Mouse (Mus musculus) T-cell, adult 66 days (primary cell): ENCODE results near the gene Naaa. TPM values are rescaled to one million over a fixed set of nuclear protein-coding genes. Genes with fewer than 3 reads are reported as not detected.

Experiments used
- total RNA-seq, 2 experiments: library from RNA; stranded (reverse); gene quantifications; 3 replicates in 1 of 2; 4 replicates in 1 of 2; pipeline ENCODE4 v1.2.4; 2023

Gene Naaa
- 1 to 10 TPM; 6.4 to 7.4 TPM for total RNA-seq

DNA sequence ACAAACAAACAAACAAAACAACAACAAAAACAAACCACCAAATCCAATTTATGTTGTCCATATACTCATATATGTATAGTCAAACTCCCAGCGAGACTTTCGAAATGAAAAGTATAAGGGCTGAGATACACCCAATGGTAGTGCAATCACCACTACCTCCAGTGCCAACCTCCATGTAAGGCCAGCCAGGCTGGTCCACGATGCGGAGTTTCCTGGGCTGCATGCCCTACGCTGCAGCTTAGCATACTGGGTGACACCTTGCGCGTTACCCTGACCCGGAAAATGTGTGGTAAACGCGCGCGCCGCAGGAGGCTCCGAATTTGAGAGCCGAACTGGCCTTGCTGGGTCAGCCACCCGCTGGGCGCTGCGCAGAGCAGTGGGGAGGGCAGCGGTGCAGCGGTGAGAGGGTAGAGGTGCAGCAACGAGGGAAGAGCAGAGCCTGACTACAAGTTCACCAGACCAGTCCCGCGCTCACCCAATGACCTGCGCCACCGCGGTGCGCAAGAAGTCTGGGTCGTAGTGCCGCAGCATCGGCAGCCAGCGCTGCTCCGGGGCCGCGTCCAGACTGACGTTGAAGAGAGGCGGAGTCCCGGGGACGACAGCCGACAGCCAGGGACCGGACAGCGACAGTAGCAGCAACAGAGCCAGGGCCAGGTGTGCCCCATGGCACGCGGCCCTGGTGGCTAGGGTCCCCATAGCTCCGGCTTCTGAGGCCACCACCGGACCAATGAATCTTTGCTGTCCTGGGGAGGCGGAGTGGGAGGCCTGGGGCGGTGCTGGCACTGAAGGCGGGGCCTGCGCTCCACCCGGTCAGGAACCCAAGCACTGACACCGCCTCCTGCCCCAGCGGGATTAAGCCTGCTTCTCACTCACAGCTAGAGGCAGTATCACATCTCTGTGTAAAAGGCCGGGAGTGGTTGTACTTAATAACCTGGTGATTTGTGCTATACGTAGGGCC lies at the start of gene Naaa:
TSS of gene Naaa (minus strand) at position 734 of the 958 bp plus-strand sequence.

DNA sequence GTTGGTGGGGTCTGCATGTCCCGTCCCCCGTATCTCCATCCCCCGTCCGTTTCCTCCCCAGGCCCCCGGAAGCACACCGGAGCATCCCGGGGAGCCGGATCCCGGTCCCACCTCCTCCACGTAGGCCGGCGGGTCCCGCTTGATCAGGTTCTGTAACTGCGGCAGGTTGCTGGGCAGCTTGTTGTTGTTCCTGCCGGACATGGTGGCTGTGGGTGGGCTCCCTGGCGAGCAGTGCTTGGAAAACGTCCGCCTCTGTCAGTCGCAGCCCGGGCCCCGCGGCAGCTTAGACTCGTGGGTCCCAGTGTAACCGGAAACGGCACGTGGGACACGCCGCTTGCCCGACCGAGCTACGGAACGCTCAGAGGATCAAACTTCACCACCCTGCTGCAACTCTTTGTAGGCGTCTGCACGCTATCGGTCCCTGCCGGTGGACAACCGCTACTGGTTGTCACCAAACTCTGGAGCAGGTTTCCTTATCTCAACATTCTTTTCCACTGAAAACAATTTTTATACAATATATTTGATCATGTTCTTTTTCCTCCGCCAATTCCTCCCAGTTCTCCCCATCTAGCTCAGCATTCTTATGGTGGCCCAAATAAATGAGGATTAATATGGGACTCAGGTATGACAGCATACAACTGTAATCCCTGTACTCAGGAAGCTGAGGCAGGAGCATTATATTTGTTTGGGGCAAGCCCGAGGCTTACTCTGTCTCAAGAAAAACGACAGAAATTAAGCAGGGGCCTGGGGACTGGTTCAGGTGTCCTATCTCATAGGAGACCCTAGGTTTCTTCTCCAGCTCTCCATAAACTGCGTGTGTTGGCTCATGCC lies 31.9 kb upstream of the Naaa start, which contains the start of gene Sdad1:
TSS of gene Sdad1 (minus strand) at position 799 of the 831 bp plus-strand sequence.

DNA sequence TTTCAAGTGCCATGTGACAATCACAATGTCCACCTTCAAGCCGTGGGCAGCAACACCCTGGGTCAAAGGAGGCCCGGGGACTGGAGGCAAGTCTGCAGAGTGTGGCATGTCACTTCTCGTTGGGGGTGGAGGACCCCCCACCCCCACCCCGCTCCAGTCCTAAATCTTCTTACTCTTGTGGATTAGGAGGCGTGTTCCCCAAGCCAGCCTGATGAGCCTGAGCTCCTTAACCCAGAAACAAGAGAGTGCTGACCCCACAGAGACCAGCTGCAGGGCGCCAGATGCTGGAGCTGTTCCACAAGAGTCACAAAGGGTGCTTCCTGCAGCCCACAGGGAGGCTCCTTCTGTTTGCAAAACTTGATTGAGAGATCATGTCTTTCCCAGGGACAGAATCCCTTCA lies 21.8 kb downstream of the Naaa start, which contains the start of gene Ppef2:
TSS of gene Ppef2 (minus strand) at position 61 of the 400 bp plus-strand sequence.

DNA sequence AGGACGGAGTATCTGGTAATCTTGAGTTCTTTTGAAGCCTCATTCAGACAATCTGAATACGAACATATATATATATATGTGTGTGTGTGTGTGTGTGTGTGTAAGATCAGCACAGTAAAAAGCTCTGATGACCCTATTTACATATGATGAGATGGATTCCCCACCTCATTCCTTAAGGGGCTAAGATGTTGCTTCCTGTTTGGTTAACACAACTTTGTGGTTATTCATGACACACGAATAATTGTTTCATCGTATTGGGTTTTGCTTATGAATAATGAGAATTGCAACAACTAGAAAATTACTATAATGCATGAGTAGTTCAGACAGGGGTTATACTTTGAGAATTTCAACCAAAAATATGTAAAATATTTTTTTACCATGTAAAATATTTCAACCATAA lies 62.7 kb downstream of the Naaa start, which contains the start of gene U90926:
TSS of gene U90926 (minus strand) at position 101 of the 400 bp plus-strand sequence.

Other genes with a start within 250 kb of the Naaa start
- 1 to 10 TPM; 3.5 TPM for gene Cdkl2, start 234.3 kb downstream of the Naaa start, total RNA-seq
- gene G3bp2, start 194.5 kb downstream of the Naaa start, total RNA-seq = 100 to 1,000 TPM; 126 to 129 TPM
- gene Uso1, start 140.2 kb downstream of the Naaa start, total RNA-seq = 10 to 100 TPM; 62.4 to 63.9 TPM
- not detected for gene U90926, start 62.8 kb downstream of the Naaa start, total RNA-seq
- gene Ppef2, start 21.9 kb downstream of the Naaa start, total RNA-seq = under 1 TPM in 1 of 2 experiments, not detected in 1; 0.18 TPM
- gene Sdad1, start 32.3 kb upstream of the Naaa start, total RNA-seq = 10 to 100 TPM; 69.2 to 76.7 TPM
- 1 to 10 TPM in 1 of 2 experiments, under 1 TPM in 1; 0.74 to 1.3 TPM for gene Cxcl9, start 49.9 kb upstream of the Naaa start, total RNA-seq
- gene Art3, start 53.7 kb upstream of the Naaa start, total RNA-seq = not detected
- gene Cxcl10, start 70.7 kb upstream of the Naaa start, total RNA-seq = 1 to 10 TPM; 1.6 to 2.7 TPM
- gene Nup54, start 157.0 kb upstream of the Naaa start, total RNA-seq = 10 to 100 TPM; 49.9 to 60.1 TPM
- 10 to 100 TPM; 40.5 to 48.1 TPM for gene Scarb2, start 228.7 kb upstream of the Naaa start, total RNA-seq